Mouse (Mus musculus) cerebellum, adult 2 months (tissue): ENCODE measurements at regions not wholly inside any gene's neighbourhood (a gene's known extent, or its start where the extent isn't known, plus 50 kb on each side); places are given as distances from the start of the nearest gene placed in this dataset.

Source experiments
- CTCF ChIP-seq: fragments of 200-500 bp; IDR thresholded peaks from 2 replicates; pipeline ENCODE4 v1.5.1; 2011; ENCODE audit warnings: low read depth, mild to moderate bottlenecking, control low read depth, low read length, moderate library complexity, borderline replicate concordance; ENCODE audit not compliant: insufficient read depth
- POLR2A ChIP-seq: fragments of 200-500 bp; IDR thresholded peaks from 2 replicates; pipeline ENCODE4 v1.6.1; 2011; ENCODE audit warnings: low read length, control low read depth, borderline replicate concordance; ENCODE audit not compliant: insufficient read depth

DNA sequence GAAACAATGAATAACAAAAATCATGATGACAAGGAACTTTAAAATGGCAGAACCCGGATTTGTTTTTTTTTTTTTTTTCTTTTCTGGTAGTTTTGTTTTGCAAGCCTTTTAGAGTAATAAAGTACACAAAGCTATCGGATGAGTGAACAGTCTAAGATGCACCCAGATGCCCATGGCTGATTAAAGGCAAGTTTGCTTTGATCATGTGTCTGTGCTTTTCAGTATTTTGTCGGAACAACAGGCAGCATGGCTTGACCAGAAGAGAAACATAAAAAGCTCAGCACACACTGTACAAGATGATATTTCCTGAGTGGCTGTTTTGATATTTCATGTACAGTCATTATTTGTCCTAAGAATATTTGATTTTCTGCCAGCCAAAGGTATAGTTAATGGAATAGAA lies 1466.6 kb upstream of the Tenm3 start:
- TF ChIP-seq CTCF (no peak), POLR2A (no peak)
